16 mouse cellular contexts compared by ENCODE assay signal in genomic region chr4:55215425-55216174, GRCm38 (mm10).
DNase-seq lines count a peak whose midpoint lies in the region; ATAC-seq lines count a peak whose summit lies in the region.
"Had no signal": no experiment of that assay in that cellular context is flagged by ENCODE, and none has a peak within 500 bp of the region (broad histone marks: within the 10 kb centered on the region; RNA-seq: fewer than 3 reads in every experiment).

No protein-coding gene starts in this region.

- H3K36me3 ChIP-seq in hindbrain, embryonic 13.5 days: no peaks in the 10 kb centered on the region
- no peaks in the 10 kb centered on the region for H3K36me3 ChIP-seq in hindbrain, embryonic 11.5 days (ENCODE audit: control insufficient read depth, insufficient read depth, low read length)
- no peaks in the 10 kb centered on the region for H3K36me3 ChIP-seq in midbrain, embryonic 13.5 days
- no peaks in the 10 kb centered on the region for H3K36me3 ChIP-seq in midbrain, embryonic 16.5 days (ENCODE audit: control insufficient read depth, insufficient read depth, low read length)
- no peaks in the 10 kb centered on the region for H3K36me3 ChIP-seq in embryonic facial prominence, embryonic 11.5 days (replicated peaks; ENCODE audit: control insufficient read depth, insufficient read depth, low read depth, low read length)
- no peaks in the 10 kb centered on the region for H3K36me3 ChIP-seq in midbrain, embryonic 15.5 days (replicated peaks)
- H3K36me3 ChIP-seq: heart, embryonic 12.5 days; lung, embryonic 15.5 days had no signal

- no peak overlapping the region for H3K4me2 ChIP-seq in hindbrain, embryonic 13.5 days
- H3K4me2 ChIP-seq in hindbrain, embryonic 11.5 days (replicated peaks; ENCODE audit: low read depth, low read length): no peak overlapping the region
- H3K4me2 ChIP-seq in midbrain, embryonic 13.5 days (replicated peaks): no peak overlapping the region
- H3K4me2 ChIP-seq in midbrain, embryonic 16.5 days (ENCODE audit: low read length): no peak overlapping the region
- no peak overlapping the region for H3K4me2 ChIP-seq in embryonic facial prominence, embryonic 11.5 days (ENCODE audit: low read depth, low read length)
- H3K4me2 ChIP-seq in midbrain, embryonic 15.5 days: no peak overlapping the region
- H3K4me2 ChIP-seq: heart, embryonic 12.5 days; lung, embryonic 15.5 days had no signal

- H3K4me3 ChIP-seq in hindbrain, embryonic 13.5 days: no peak overlapping the region
- no peak overlapping the region for H3K4me3 ChIP-seq in hindbrain, embryonic 11.5 days (ENCODE audit: low read depth, low read length)
- no peak overlapping the region for H3K4me3 ChIP-seq in midbrain, embryonic 13.5 days (replicated peaks)
- H3K4me3 ChIP-seq in midbrain, embryonic 16.5 days (ENCODE audit: low read depth, low read length): no peak overlapping the region
- H3K4me3 ChIP-seq in embryonic facial prominence, embryonic 11.5 days (ENCODE audit: low read depth, low read length): no peak overlapping the region
- H3K4me3 ChIP-seq in midbrain, embryonic 15.5 days: no peak overlapping the region
- H3K4me3 ChIP-seq: heart, embryonic 12.5 days; lung, embryonic 15.5 days had no signal

- peaks cover 21% of the 10 kb centered on the region for H3K4me1 ChIP-seq in hindbrain, embryonic 13.5 days (replicated peaks)
- no peaks in the 10 kb centered on the region for H3K4me1 ChIP-seq in hindbrain, embryonic 11.5 days (replicated peaks; ENCODE audit: control insufficient read depth, insufficient read depth, low read length)
- H3K4me1 ChIP-seq in midbrain, embryonic 13.5 days (replicated peaks): peaks cover 13% of the 10 kb centered on the region
- H3K4me1 ChIP-seq in midbrain, embryonic 16.5 days (ENCODE audit: control insufficient read depth, insufficient read depth, low read length): peaks cover 3% of the 10 kb centered on the region
- peaks cover 7% of the 10 kb centered on the region; the same call in 1 of the 2 replicates for H3K4me1 ChIP-seq in embryonic facial prominence, embryonic 11.5 days (ENCODE audit: control insufficient read depth, insufficient read depth, low read length)
- H3K4me1 ChIP-seq in midbrain, embryonic 15.5 days: peaks cover 5% of the 10 kb centered on the region
- H3K4me1 ChIP-seq: heart, embryonic 12.5 days had no signal

- H3K27ac ChIP-seq in hindbrain, embryonic 13.5 days: peak overlapping the region; percentile 52; the same call in 1 of the 2 replicates
- no peak overlapping the region for H3K27ac ChIP-seq in hindbrain, embryonic 11.5 days (ENCODE audit: low read depth, low read length)
- no peak overlapping the region for H3K27ac ChIP-seq in midbrain, embryonic 13.5 days
- no peak overlapping the region for H3K27ac ChIP-seq in midbrain, embryonic 16.5 days (ENCODE audit: low read length)
- H3K27ac ChIP-seq in embryonic facial prominence, embryonic 11.5 days (replicated peaks; ENCODE audit: low read depth, low read length): no peak overlapping the region
- H3K27ac ChIP-seq in midbrain, embryonic 15.5 days: peak overlapping the region; percentile 4; the same call in 1 of the 2 replicates
- H3K27ac ChIP-seq: lung, embryonic 15.5 days had no signal

- no peaks in the 10 kb centered on the region for H3K27me3 ChIP-seq in hindbrain, embryonic 13.5 days
- no peaks in the 10 kb centered on the region for H3K27me3 ChIP-seq in hindbrain, embryonic 11.5 days (ENCODE audit: control insufficient read depth, insufficient read depth, low read length)
- H3K27me3 ChIP-seq in midbrain, embryonic 13.5 days: no peaks in the 10 kb centered on the region
- H3K27me3 ChIP-seq in midbrain, embryonic 16.5 days (ENCODE audit: control insufficient read depth, insufficient read depth, low read depth, low read length): no peaks in the 10 kb centered on the region
- no peaks in the 10 kb centered on the region for H3K27me3 ChIP-seq in embryonic facial prominence, embryonic 11.5 days (ENCODE audit: control insufficient read depth, insufficient read depth, low read length)
- no peaks in the 10 kb centered on the region for H3K27me3 ChIP-seq in midbrain, embryonic 15.5 days (replicated peaks)
- H3K27me3 ChIP-seq: heart, embryonic 12.5 days; lung, embryonic 15.5 days had no signal

- ATAC-seq in hindbrain, embryonic 13.5 days (ENCODE audit: low FRiP score): peak; percentile 36; the same call in 1 of the 2 replicates
- no peak for ATAC-seq in hindbrain, embryonic 11.5 days (ENCODE audit: low FRiP score)
- ATAC-seq in midbrain, embryonic 13.5 days: 0 out of 2 replicates have a peak, but pooled peaks have one; percentile 17
- no peak for ATAC-seq in midbrain, embryonic 16.5 days
- ATAC-seq in embryonic facial prominence, embryonic 11.5 days (replicated peaks; ENCODE audit: insufficient number of reproducible peaks, low FRiP score, low TSS enrichment, low read depth): no peak
- 0 out of 2 replicates have a peak, but pooled peaks have one; percentile 11 for ATAC-seq in midbrain, embryonic 15.5 days (replicated peaks)
- ATAC-seq: CD4-positive, CD25-positive, alpha-beta regulatory T cell, adult 4 months had no signal

- DNase-seq in hindbrain, embryonic 11.5 days (ENCODE audit: low spot score): no peak
- DNase-seq in embryonic facial prominence, embryonic 11.5 days (ENCODE audit: low spot score): peak; percentile 21
- no peak for DNase-seq in cerebellum, postnatal 14 days
- DNase-seq: adrenal gland, postnatal 36 days; cerebellum, adult 9-11 months; gastrocnemius, postnatal 36 days; kidney, adult 18-20 months; kidney, postnatal 25 days; thymus, postnatal 25 days had no signal

- WGBS in hindbrain, embryonic 13.5 days: 53% methylated on average over 9 of the region's 9 CpGs
- WGBS in hindbrain, embryonic 11.5 days: 63% methylated on average over 9 of the region's 9 CpGs
- WGBS in midbrain, embryonic 13.5 days: 49% methylated on average over 9 of the region's 9 CpGs
- 45% methylated on average over 9 of the region's 9 CpGs for WGBS in midbrain, embryonic 16.5 days
- 43% methylated on average over 9 of the region's 9 CpGs for WGBS in embryonic facial prominence, embryonic 11.5 days
- 50% methylated on average over 9 of the region's 9 CpGs for WGBS in midbrain, embryonic 15.5 days

- H3K9me3 ChIP-seq in hindbrain, embryonic 13.5 days: no peaks in the 10 kb centered on the region
- no peaks in the 10 kb centered on the region for H3K9me3 ChIP-seq in hindbrain, embryonic 11.5 days (ENCODE audit: control insufficient read depth, low read length)
- H3K9me3 ChIP-seq in midbrain, embryonic 13.5 days: no peaks in the 10 kb centered on the region
- H3K9me3 ChIP-seq in midbrain, embryonic 16.5 days (replicated peaks; ENCODE audit: control insufficient read depth, low read length, poor library complexity, severe bottlenecking): no peaks in the 10 kb centered on the region
- H3K9me3 ChIP-seq in embryonic facial prominence, embryonic 11.5 days (replicated peaks; ENCODE audit: control insufficient read depth, low read length): no peaks in the 10 kb centered on the region
- H3K9me3 ChIP-seq in midbrain, embryonic 15.5 days: no peaks in the 10 kb centered on the region
- H3K9me3 ChIP-seq: heart, embryonic 12.5 days; lung, embryonic 15.5 days had no signal

- no peak overlapping the region for H3K9ac ChIP-seq in hindbrain, embryonic 13.5 days
- no peak overlapping the region for H3K9ac ChIP-seq in hindbrain, embryonic 11.5 days (ENCODE audit: low read depth, low read length)
- H3K9ac ChIP-seq in midbrain, embryonic 13.5 days (replicated peaks): no peak overlapping the region
- no peak overlapping the region for H3K9ac ChIP-seq in midbrain, embryonic 16.5 days (ENCODE audit: low read depth, low read length)
- no peak overlapping the region for H3K9ac ChIP-seq in embryonic facial prominence, embryonic 11.5 days (replicated peaks; ENCODE audit: low read length)
- H3K9ac ChIP-seq in midbrain, embryonic 15.5 days: no peak overlapping the region
- H3K9ac ChIP-seq: heart, embryonic 12.5 days; lung, embryonic 15.5 days had no signal

Comparison
In these comparisons a context has a peak if more than half of its experiments do, and no peak if none do; other contexts are left out.
1. ATAC-seq: peak in hindbrain, embryonic 13.5 days (single experiment), midbrain, embryonic 13.5 days (single experiment) and midbrain, embryonic 15.5 days (single experiment); none in hindbrain, embryonic 11.5 days (single experiment), midbrain, embryonic 16.5 days (single experiment) and embryonic facial prominence, embryonic 11.5 days (single experiment).
2. H3K27ac ChIP-seq: peak in hindbrain, embryonic 13.5 days (single experiment) and midbrain, embryonic 15.5 days (single experiment); none in hindbrain, embryonic 11.5 days (single experiment), midbrain, embryonic 13.5 days (single experiment), midbrain, embryonic 16.5 days (single experiment) and embryonic facial prominence, embryonic 11.5 days (single experiment).